ENCODE assay signal across 22 mouse cellular contexts in the genomic region with DNA sequence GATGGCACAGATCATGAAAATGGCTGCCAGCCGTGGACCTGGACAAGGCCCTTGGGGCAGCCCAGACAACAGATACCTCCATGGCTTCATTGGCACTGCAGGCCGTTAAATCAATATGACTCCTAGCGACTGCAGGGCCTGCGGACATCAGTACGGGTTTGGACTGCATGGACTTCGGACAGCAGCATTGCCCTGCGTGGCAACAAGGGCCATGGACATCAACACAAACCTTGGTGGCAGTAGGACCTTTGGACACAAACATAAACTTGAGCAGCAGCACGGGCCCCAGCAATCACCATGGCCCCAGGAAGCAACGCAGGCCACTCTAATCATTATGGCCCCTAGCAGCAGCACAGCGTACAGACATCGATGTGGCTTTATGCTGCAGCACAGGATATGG. TPM values are rescaled to one million over a fixed set of nuclear protein-coding genes. Genes with fewer than 3 reads are reported as not detected.
DNase-seq lines count a peak whose midpoint lies in the region; ATAC-seq and TF ChIP-seq lines count a peak whose summit lies in the region.
"Had no signal": no experiment of that assay in that cellular context is flagged by ENCODE, and none has a peak within 500 bp of the region (broad histone marks: within the 10 kb centered on the region; RNA-seq: fewer than 3 reads in every experiment).

No protein-coding gene starts in this region.

- no peaks in the 10 kb centered on the region for H3K36me3 ChIP-seq in megakaryocyte, embryonic 14.5 days (replicated peaks; ENCODE audit: low read length)
- H3K36me3 ChIP-seq in liver, embryonic 12.5 days: no peaks in the 10 kb centered on the region
- H3K36me3 ChIP-seq in liver, embryonic 14.5 days (replicated peaks; ENCODE audit: control insufficient read depth, insufficient read depth, low read depth): no peaks in the 10 kb centered on the region
- H3K36me3 ChIP-seq: forebrain, embryonic 10.5 days; hindbrain, embryonic 13.5 days had no signal

- peaks cover 11% of the 10 kb centered on the region for H3K9me3 ChIP-seq in megakaryocyte, embryonic 14.5 days
- H3K9me3 ChIP-seq in liver, embryonic 12.5 days (replicated peaks): no peaks in the 10 kb centered on the region
- H3K9me3 ChIP-seq in liver, embryonic 14.5 days (ENCODE audit: control insufficient read depth, low read length): no peaks in the 10 kb centered on the region
- H3K9me3 ChIP-seq: forebrain, embryonic 13.5 days; hindbrain, embryonic 13.5 days had no signal

- TF ChIP-seq EP300 in liver, embryonic 14.5 days (IDR thresholded peaks at IDR 0.05; ENCODE audit: low read depth): no peak

- H3K4me2 ChIP-seq in liver, embryonic 12.5 days: no peak overlapping the region
- H3K4me2 ChIP-seq in liver, embryonic 14.5 days (ENCODE audit: low read depth): no peak overlapping the region
- H3K4me2 ChIP-seq: forebrain, embryonic 13.5 days; heart, embryonic 11.5 days; hindbrain, embryonic 13.5 days had no signal

- TF ChIP-seq CTCF in liver, embryonic 14.5 days (IDR thresholded peaks at IDR 0.05; ENCODE audit: low read depth): no peak

- no peak for DNase-seq in liver, embryonic 14.5 days (ENCODE audit: low read depth in 3 of 3, low spot score in 3 of 3)
- no peak for DNase-seq in frontal cortex, postnatal 14 days (ENCODE audit: low spot score in 2 of 2)
- DNase-seq: adrenal gland, adult 8-10 months; adrenal gland, postnatal 25 days; cerebellum, adult 18-20 months; cerebellum, adult 9-10 months; cerebellum, postnatal 14 days; gastrocnemius, adult 2 months; gastrocnemius, postnatal 14 days; heart, adult 11 months had no signal

- no peak overlapping the region for H3K9ac ChIP-seq in liver, embryonic 12.5 days
- H3K9ac ChIP-seq in liver, embryonic 14.5 days (replicated peaks): no peak overlapping the region
- H3K9ac ChIP-seq: forebrain, embryonic 13.5 days; hindbrain, embryonic 13.5 days had no signal

- WGBS in liver, embryonic 12.5 days (ENCODE audit: insufficient replicate concordance): 75% methylated on average over 11 of the region's 11 CpGs
- WGBS in liver, embryonic 14.5 days (ENCODE audit: insufficient replicate concordance): 76% methylated on average over 11 of the region's 11 CpGs

- no peak overlapping the region for H3K27ac ChIP-seq in liver, embryonic 12.5 days
- no peak overlapping the region for H3K27ac ChIP-seq in liver, embryonic 14.5 days
- H3K27ac ChIP-seq: forebrain, embryonic 10.5 days; forebrain, embryonic 13.5 days; gastrocnemius, adult 2 months; hindbrain, embryonic 13.5 days had no signal

- H3K27me3 ChIP-seq in megakaryocyte, embryonic 14.5 days (replicated peaks): no peaks in the 10 kb centered on the region
- H3K27me3 ChIP-seq in liver, embryonic 12.5 days (replicated peaks): no peaks in the 10 kb centered on the region
- H3K27me3 ChIP-seq in liver, embryonic 14.5 days (ENCODE audit: control insufficient read depth, insufficient read depth, low read length): no peaks in the 10 kb centered on the region
- H3K27me3 ChIP-seq: forebrain, embryonic 13.5 days; hindbrain, embryonic 13.5 days had no signal

- H3K4me1 ChIP-seq in megakaryocyte, embryonic 14.5 days: no peaks in the 10 kb centered on the region
- H3K4me1 ChIP-seq in liver, embryonic 12.5 days: no peaks in the 10 kb centered on the region
- H3K4me1 ChIP-seq in liver, embryonic 14.5 days (replicated peaks; ENCODE audit: control insufficient read depth in 2 of 2, insufficient read depth in 2 of 2, low read length in 1 of 2): no peaks in the 10 kb centered on the region
- H3K4me1 ChIP-seq: forebrain, embryonic 13.5 days; hindbrain, embryonic 13.5 days had no signal

- ATAC-seq in megakaryocyte, adult 5-6 weeks (ENCODE audit: poor library complexity, severe bottlenecking): no peak
- 0 out of 2 replicates have a peak, but pooled peaks have one; percentile 24 for ATAC-seq in liver, embryonic 12.5 days
- peak; percentile 45 for ATAC-seq in liver, embryonic 14.5 days (ENCODE audit: insufficient read depth)
- ATAC-seq in activated CD4-positive, CD25-positive, alpha-beta regulatory T cell, adult 4 months: no peak
- ATAC-seq: CD4-positive, CD25-positive, alpha-beta regulatory T cell, adult 4 months; forebrain, embryonic 13.5 days; forebrain, embryonic 16.5 days; hindbrain, embryonic 16.5 days had no signal

- peak overlapping the region; percentile 46 for H3K4me3 ChIP-seq in megakaryocyte, embryonic 14.5 days (replicated peaks)
- no peak overlapping the region for H3K4me3 ChIP-seq in liver, embryonic 12.5 days
- H3K4me3 ChIP-seq in liver, embryonic 14.5 days (ENCODE audit: insufficient read depth in 1 of 2, low read depth in 2 of 2, low read length in 2 of 2): no peak overlapping the region
- H3K4me3 ChIP-seq: forebrain, embryonic 10.5 days; forebrain, embryonic 13.5 days; gastrocnemius, adult 2 months; hindbrain, embryonic 13.5 days had no signal

RNA-seq across cellular contexts. Expression of a gene that starts 45.8 kb away (rescaled TPM):
- polyA plus RNA-seq in megakaryocyte, embryonic 14.5 days (2012; ENCODE audit: insufficient read depth, low replicate concordance): 2.5 TPM in 1 of 2 replicates, not detected in the other
- total RNA-seq in megakaryocyte, adult 5-6 weeks (2015): 0.13 and 0.34 TPM in 2 replicates
- 0.24 and 0.40 TPM in 2 replicates for total RNA-seq in megakaryocyte, adult 5-6 weeks (2017)
- polyA plus RNA-seq in liver, embryonic 12.5 days (2016; fragmentation: Nextera tagmentation; extraction: Ambion mirVana): 7.7 and 9.1 TPM in 2 replicates
- polyA plus RNA-seq in liver, embryonic 14.5 days (2012; rRNA removed): 2.3 and 3.0 TPM in 2 replicates
- polyA plus RNA-seq in liver, embryonic 14.5 days (2014; fragmentation: Nextera tagmentation; extraction: Ambion mirVana): 2.6 TPM in 2 replicates
- polyA plus RNA-seq in activated CD4-positive, CD25-positive, alpha-beta regulatory T cell, adult 4 months (2017; shearing (Covaris generic)): under 1 TPM in 1 of 2 experiments, not detected in 1; 0.25 TPM
- total RNA-seq: MEL had no signal

Comparison
In these comparisons a context has a peak if more than half of its experiments do, and no peak if none do; other contexts are left out.
1. ATAC-seq: peak in liver, embryonic 12.5 days (single experiment) and liver, embryonic 14.5 days (single experiment); none in megakaryocyte, adult 5-6 weeks (single experiment) and activated CD4-positive, CD25-positive, alpha-beta regulatory T cell, adult 4 months (single experiment).